In genomic region chr5:137345821-137346220, GRCm38 (mm10) we compare ENCODE assay signal across 8 mouse cellular contexts. TPM values are rescaled to one million over a fixed set of nuclear protein-coding genes. Genes with fewer than 3 reads are reported as not detected.
A peak's percentile ranks its signal among the peaks of the same experiment; 100 is the strongest.
DNase-seq lines count a peak whose midpoint lies in the region; ATAC-seq and TF ChIP-seq lines count a peak whose summit lies in the region.

No protein-coding gene starts in this region.

- no peak for ATAC-seq in limb, embryonic 12.5 days (ENCODE audit: insufficient number of reproducible peaks, insufficient read depth, low FRiP score, low TSS enrichment, low read depth)
- peak; percentile 57 for ATAC-seq in megakaryocyte progenitor cell, adult 5-6 weeks (replicated peaks; ENCODE audit: poor library complexity)
- no peak for ATAC-seq in hindbrain, embryonic 13.5 days (ENCODE audit: low FRiP score)

- H3K27ac ChIP-seq in gastrocnemius, adult 2 months, result peak overlapping the region; percentile 38
- 0 out of 2 replicates have a peak overlapping the region, but pooled peaks have one; percentile 41 for H3K27ac ChIP-seq in limb, embryonic 12.5 days
- no peak overlapping the region for H3K27ac ChIP-seq in cerebellum, adult 2 months (ENCODE audit: insufficient read depth, low read length)
- H3K27ac ChIP-seq in hindbrain, embryonic 13.5 days, result no peak overlapping the region

- no peak overlapping the region for H3K4me3 ChIP-seq in gastrocnemius, adult 2 months
- no peak overlapping the region for H3K4me3 ChIP-seq in limb, embryonic 12.5 days (replicated peaks)
- no peak overlapping the region for H3K4me3 ChIP-seq in cerebellum, adult 2 months (replicated peaks; ENCODE audit: insufficient read depth, low read depth, low read length)
- no peak overlapping the region for H3K4me3 ChIP-seq in hindbrain, embryonic 13.5 days

- no peak for TF ChIP-seq CTCF in gastrocnemius, adult 2 months (IDR thresholded peaks at IDR 0.05)
- no peak for TF ChIP-seq CTCF in cerebellum, adult 2 months (IDR thresholded peaks at IDR 0.05; ENCODE audit: borderline replicate concordance, insufficient read depth, low read depth, low read length)

- no peaks in the 10 kb centered on the region for H3K36me3 ChIP-seq in limb, embryonic 12.5 days
- H3K36me3 ChIP-seq in hindbrain, embryonic 13.5 days, result no peaks in the 10 kb centered on the region

- no peak for TF ChIP-seq POLR2A in cerebellum, adult 2 months (IDR thresholded peaks at IDR 0.05; ENCODE audit: borderline replicate concordance, insufficient read depth, low read length)

- H3K4me1 ChIP-seq in limb, embryonic 12.5 days (replicated peaks), result peaks cover 42% of the 10 kb centered on the region
- H3K4me1 ChIP-seq in cerebellum, adult 2 months (ENCODE audit: control insufficient read depth, insufficient read depth, low read length), result no peaks in the 10 kb centered on the region
- peaks cover 27% of the 10 kb centered on the region for H3K4me1 ChIP-seq in hindbrain, embryonic 13.5 days (replicated peaks)

- intact Hi-C loops in gastrocnemius, adult 2 months (cut with DNase I), result loop anchor here (10.0 kb wide), 1 partner anchor 439 kb away; the partner anchor contains the start of genes Mepce and Zcwpw1

- H3K9ac ChIP-seq in limb, embryonic 12.5 days (replicated peaks), result no peak overlapping the region
- H3K9ac ChIP-seq in hindbrain, embryonic 13.5 days, result no peak overlapping the region

- 17% methylated on average over 9 of the region's 9 CpGs for WGBS in limb, embryonic 12.5 days
- 21% methylated on average over 9 of the region's 9 CpGs for WGBS in cerebellum, adult 2 months
- 25% methylated on average over 8 of the region's 9 CpGs for WGBS in hindbrain, embryonic 13.5 days

- no peaks in the 10 kb centered on the region for H3K9me3 ChIP-seq in limb, embryonic 12.5 days
- no peaks in the 10 kb centered on the region for H3K9me3 ChIP-seq in hindbrain, embryonic 13.5 days

- peak overlapping the region; percentile 30 for H3K4me2 ChIP-seq in limb, embryonic 12.5 days
- no peak overlapping the region for H3K4me2 ChIP-seq in hindbrain, embryonic 13.5 days

- DNase-seq in gastrocnemius, adult 2 months, result no peak
- no peak for DNase-seq in gastrocnemius, postnatal 4 days (ENCODE audit: low spot score in 2 of 2)
- peak; percentile 32 for DNase-seq in heart, postnatal 4 days
- DNase-seq in cerebellum, adult 2 months, result no peak
- no peak for DNase-seq in embryo, embryonic 11 days

- H3K27me3 ChIP-seq in limb, embryonic 12.5 days, result no peaks in the 10 kb centered on the region; the same call in 1 of the 2 replicates
- no peaks in the 10 kb centered on the region; the same call in 1 of the 2 replicates for H3K27me3 ChIP-seq in cerebellum, adult 2 months (ENCODE audit: control insufficient read depth, insufficient read depth, low read length)
- H3K27me3 ChIP-seq in hindbrain, embryonic 13.5 days, result peaks cover 32% of the 10 kb centered on the region

RNA-seq across cellular contexts. Expression of gene Ephb4, which starts 4.1 kb away (rescaled TPM):
- total RNA-seq in gastrocnemius, adult 2 months (2021), result 10 to 100 TPM; 12.5 to 15.5 TPM
- 10 to 100 TPM; 56.9 to 57.6 TPM for total RNA-seq in gastrocnemius, postnatal 4 days (2021)
- 100 to 1,000 TPM; 102 to 108 TPM for total RNA-seq in heart, postnatal 4 days (2021)
- polyA plus RNA-seq in limb, embryonic 12.5 days (2016; fragmentation: Nextera tagmentation; extraction: Ambion mirVana), result 86.9 and 99.6 TPM in 2 replicates
- 0.05 and 0.10 TPM in 2 replicates for total RNA-seq in megakaryocyte progenitor cell, adult 5-6 weeks (2015)
- 0.27 TPM in 1 of 2 replicates, not detected in the other for total RNA-seq in megakaryocyte progenitor cell, adult 5-6 weeks (2017)
- polyA plus RNA-seq in cerebellum, adult 2 months (2012; rRNA removed), result 4.9 and 5.0 TPM in 2 replicates
- polyA plus RNA-seq in hindbrain, embryonic 13.5 days (2015; fragmentation: Nextera tagmentation; extraction: Ambion mirVana), result 9.2 and 9.4 TPM in 2 replicates

RNA-seq across cellular contexts. Expression of gene Slc12a9, which starts 12.4 kb away (rescaled TPM):
- 1 to 10 TPM; 2.0 to 2.4 TPM for total RNA-seq in gastrocnemius, adult 2 months (2021)
- total RNA-seq in gastrocnemius, postnatal 4 days (2021), result 10 to 100 TPM in 1 of 2 experiments, 1 to 10 TPM in 1; 8.2 to 10.3 TPM
- total RNA-seq in heart, postnatal 4 days (2021), result 1 to 10 TPM; 5.0 to 5.5 TPM
- polyA plus RNA-seq in limb, embryonic 12.5 days (2016; fragmentation: Nextera tagmentation; extraction: Ambion mirVana), result 13.8 and 16.3 TPM in 2 replicates
- total RNA-seq in megakaryocyte progenitor cell, adult 5-6 weeks (2015), result 2.4 and 4.4 TPM in 2 replicates
- total RNA-seq in megakaryocyte progenitor cell, adult 5-6 weeks (2017), result 5.3 and 5.7 TPM in 2 replicates
- polyA plus RNA-seq in cerebellum, adult 2 months (2012; rRNA removed), result 31.0 and 31.6 TPM in 2 replicates
- 25.8 and 27.4 TPM in 2 replicates for polyA plus RNA-seq in hindbrain, embryonic 13.5 days (2015; fragmentation: Nextera tagmentation; extraction: Ambion mirVana)

RNA-seq across cellular contexts. Expression of gene Trip6, which starts 31.6 kb away (rescaled TPM):
- total RNA-seq in gastrocnemius, adult 2 months (2021), result 1 to 10 TPM; 2.1 to 3.1 TPM
- total RNA-seq in gastrocnemius, postnatal 4 days (2021), result 10 to 100 TPM; 31.2 to 31.9 TPM
- 10 to 100 TPM; 32.5 to 36.0 TPM for total RNA-seq in heart, postnatal 4 days (2021)
- polyA plus RNA-seq in limb, embryonic 12.5 days (2016; fragmentation: Nextera tagmentation; extraction: Ambion mirVana), result 81.6 and 86.9 TPM in 2 replicates
- total RNA-seq in megakaryocyte progenitor cell, adult 5-6 weeks (2015), result 4.0 and 6.7 TPM in 2 replicates
- 7.1 and 7.5 TPM in 2 replicates for total RNA-seq in megakaryocyte progenitor cell, adult 5-6 weeks (2017)
- 10.3 and 11.0 TPM in 2 replicates for polyA plus RNA-seq in cerebellum, adult 2 months (2012; rRNA removed)
- polyA plus RNA-seq in hindbrain, embryonic 13.5 days (2015; fragmentation: Nextera tagmentation; extraction: Ambion mirVana), result 19.2 and 20.0 TPM in 2 replicates

RNA-seq across cellular contexts. Expression of gene Srrt, which starts 38.3 kb away (rescaled TPM):
- 10 to 100 TPM; 38.7 to 46.2 TPM for total RNA-seq in gastrocnemius, adult 2 months (2021)
- total RNA-seq in gastrocnemius, postnatal 4 days (2021), result 100 to 1,000 TPM; 113 to 138 TPM
- 100 to 1,000 TPM; 108 to 119 TPM for total RNA-seq in heart, postnatal 4 days (2021)
- polyA plus RNA-seq in limb, embryonic 12.5 days (2016; fragmentation: Nextera tagmentation; extraction: Ambion mirVana), result 182 and 185 TPM in 2 replicates
- total RNA-seq in megakaryocyte progenitor cell, adult 5-6 weeks (2015), result 133 and 143 TPM in 2 replicates
- total RNA-seq in megakaryocyte progenitor cell, adult 5-6 weeks (2017), result 241 and 321 TPM in 2 replicates
- 208 and 224 TPM in 2 replicates for polyA plus RNA-seq in cerebellum, adult 2 months (2012; rRNA removed)
- polyA plus RNA-seq in hindbrain, embryonic 13.5 days (2015; fragmentation: Nextera tagmentation; extraction: Ambion mirVana), result 105 and 113 TPM in 2 replicates

RNA-seq across cellular contexts. Expression of gene Ufsp1, which starts 51.4 kb away (rescaled TPM):
- total RNA-seq in gastrocnemius, adult 2 months (2021), result 10 to 100 TPM; 14.2 to 15.1 TPM
- total RNA-seq in gastrocnemius, postnatal 4 days (2021), result 10 to 100 TPM; 47.7 to 51.2 TPM
- total RNA-seq in heart, postnatal 4 days (2021), result 1 to 10 TPM; 7.5 to 8.0 TPM
- 6.7 and 6.8 TPM in 2 replicates for polyA plus RNA-seq in limb, embryonic 12.5 days (2016; fragmentation: Nextera tagmentation; extraction: Ambion mirVana)
- 0.61 and 2.9 TPM in 2 replicates for total RNA-seq in megakaryocyte progenitor cell, adult 5-6 weeks (2015)
- 1.3 and 3.8 TPM in 2 replicates for total RNA-seq in megakaryocyte progenitor cell, adult 5-6 weeks (2017)
- polyA plus RNA-seq in cerebellum, adult 2 months (2012; rRNA removed), result 27.9 and 28.2 TPM in 2 replicates
- 12.9 and 14.1 TPM in 2 replicates for polyA plus RNA-seq in hindbrain, embryonic 13.5 days (2015; fragmentation: Nextera tagmentation; extraction: Ambion mirVana)

Comparison
In these comparisons a context has a peak if more than half of its experiments do, and no peak if none do; other contexts are left out.
1. H3K27ac ChIP-seq: peak in gastrocnemius, adult 2 months (single experiment) and limb, embryonic 12.5 days (single experiment); none in cerebellum, adult 2 months (single experiment) and hindbrain, embryonic 13.5 days (single experiment).
2. RNA of gene Ephb4, which starts 4.1 kb away (total RNA-seq): 102 to 108 TPM in heart, postnatal 4 days, 56.9 to 57.6 TPM in gastrocnemius, postnatal 4 days and 12.5 to 15.5 TPM in gastrocnemius, adult 2 months; 0.05 to 0.27 TPM in megakaryocyte progenitor cell, adult 5-6 weeks; every median in the first group is over 10 times any median in the second.